In the genomic region with DNA sequence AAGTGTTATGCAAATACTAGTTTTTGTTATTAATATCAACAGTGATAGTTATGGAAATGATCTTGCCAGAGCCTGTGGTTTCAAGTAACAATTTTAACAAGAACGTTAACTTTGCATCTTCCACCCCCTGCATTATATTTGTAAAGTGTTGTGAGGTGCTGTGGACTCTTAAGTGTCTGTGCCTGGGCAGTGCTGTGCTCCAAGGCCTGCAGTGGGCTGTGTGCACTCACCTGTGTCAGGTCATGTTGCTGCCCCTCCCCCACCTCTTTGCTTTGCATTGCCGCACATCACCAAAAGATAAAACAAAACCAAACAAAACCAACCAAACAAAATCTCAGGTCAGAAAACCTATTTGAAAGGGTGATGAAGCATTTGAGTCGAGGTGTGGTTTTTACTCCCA, we compare ENCODE assay signal across 22 mouse cellular contexts.
"Had no signal": no experiment of that assay in that cellular context is flagged by ENCODE, and none has a peak within 500 bp of the region (broad histone marks: within the 10 kb centered on the region; RNA-seq: fewer than 3 reads in every experiment).

No protein-coding gene starts in this region.

- DNase-seq: forebrain, postnatal 0 days; gastrocnemius, postnatal 14 days; gastrocnemius, postnatal 36 days; heart, adult 2 months; heart, postnatal 14 days; heart, postnatal 36 days; layer of hippocampus, adult 9-11 months; layer of hippocampus, postnatal 36 days; left cerebral cortex, postnatal 4 days; lung, adult 18-20 months had no signal

- H3K27ac ChIP-seq: forebrain, embryonic 15.5 days; heart, adult 2 months; heart, embryonic 13.5 days; heart, embryonic 15.5 days; hindbrain, embryonic 13.5 days; hindbrain, embryonic 15.5 days; hindbrain, postnatal 0 days; limb, embryonic 13.5 days; limb, embryonic 15.5 days; liver, embryonic 12.5 days; liver, embryonic 14.5 days had no signal

- H3K4me3 ChIP-seq: forebrain, embryonic 15.5 days; heart, adult 2 months; heart, embryonic 13.5 days; heart, embryonic 15.5 days; hindbrain, embryonic 13.5 days; hindbrain, embryonic 15.5 days; limb, embryonic 13.5 days; limb, embryonic 15.5 days; liver, embryonic 12.5 days had no signal

- H3K36me3 ChIP-seq: forebrain, embryonic 15.5 days; heart, embryonic 13.5 days; heart, embryonic 15.5 days; hindbrain, embryonic 13.5 days; hindbrain, embryonic 15.5 days; limb, embryonic 13.5 days; limb, embryonic 15.5 days; liver, embryonic 12.5 days had no signal

- H3K4me2 ChIP-seq: forebrain, embryonic 15.5 days; heart, embryonic 11.5 days; heart, embryonic 13.5 days; heart, embryonic 15.5 days; hindbrain, embryonic 13.5 days; hindbrain, embryonic 15.5 days; limb, embryonic 13.5 days; limb, embryonic 15.5 days; liver, embryonic 12.5 days had no signal

- H3K27me3 ChIP-seq: forebrain, embryonic 15.5 days; heart, embryonic 13.5 days; heart, embryonic 15.5 days; hindbrain, embryonic 13.5 days; hindbrain, embryonic 15.5 days; limb, embryonic 13.5 days; limb, embryonic 15.5 days; liver, embryonic 12.5 days had no signal

- H3K9ac ChIP-seq: forebrain, embryonic 15.5 days; forebrain, postnatal 0 days; heart, embryonic 13.5 days; heart, embryonic 15.5 days; hindbrain, embryonic 13.5 days; hindbrain, embryonic 15.5 days; limb, embryonic 13.5 days; limb, embryonic 15.5 days; liver, embryonic 12.5 days; liver, embryonic 14.5 days had no signal

- H3K4me1 ChIP-seq: heart, embryonic 13.5 days; heart, embryonic 15.5 days; limb, embryonic 15.5 days; liver, embryonic 12.5 days had no signal

- H3K9me3 ChIP-seq: forebrain, embryonic 15.5 days; heart, embryonic 13.5 days; heart, embryonic 15.5 days; hindbrain, embryonic 13.5 days; hindbrain, embryonic 15.5 days; limb, embryonic 13.5 days; limb, embryonic 15.5 days had no signal

- ATAC-seq: forebrain, embryonic 15.5 days; forebrain, postnatal 0 days; hindbrain, postnatal 0 days; intestine, embryonic 16.5 days; liver, embryonic 12.5 days had no signal
